Mouse (Mus musculus) adrenal gland, postnatal 0 days (tissue): ENCODE measurements around the gene Tsr3. TPM values are rescaled to one million over a fixed set of nuclear protein-coding genes. Genes with fewer than 3 reads are reported as not detected.

Experiments used
- microRNA-seq: library from miRNA; unstranded; fragments of <30 nt; microRNA quantifications from one replicate; pipeline ENCODE4, GENCODE M21; 2016; ENCODE audit warnings: borderline replicate concordance; ENCODE audit not compliant: insufficient number of aligned reads
- polyA plus RNA-seq: library from polyadenylated mRNA; unstranded; fragments of >200 nt; fragmentation: Nextera tagmentation; extraction: Ambion mirVana; gene quantifications from 2 replicates; pipeline ENCODE4 v1.2.1, GENCODE M21; 2015

The Tsr3 gene
- polyA plus RNA-seq, result 59.7 and 65.7 TPM in 2 replicates

GRCm38 (mm10) chr17:25239695-25240636 lies at the start of gene Tsr3, which contains the start of gene Gnptg:
Gene Tsr3, plus strand, starts transcription at chr17:25240170.
Gene Gnptg, minus strand, starts transcription at chr17:25240124.

GRCm38 (mm10) chr17:25256140-25256754 lies 16.3 kb downstream of the Tsr3 start, which contains the start of gene Baiap3:
Gene Baiap3, minus strand, starts transcription at chr17:25256364.

GRCm38 (mm10) chr17:25274571-25275346 lies 34.8 kb downstream of the Tsr3 start, which contains the start of gene Ube2i:
Gene Ube2i, minus strand, starts transcription at chr17:25274622.

Small RNAs within 50 kb of the gene (microRNA-seq; reads per million reads assigned to microRNA genes)
- 5.6 reads per million, percentile 8 among the genes with 10 or more reads in this experiment for gene Mir3547

Other genes starting within 250 kb of the Tsr3 start
- gene Cramp1l, start 224.4 kb upstream of the Tsr3 start, polyA plus RNA-seq, result 4.4 and 4.6 TPM in 2 replicates
- 9.8 and 14.3 TPM in 2 replicates for gene Ift140, start 224.1 kb upstream of the Tsr3 start, polyA plus RNA-seq
- gene Tmem204, start 156.6 kb upstream of the Tsr3 start, polyA plus RNA-seq, result 47.0 and 48.5 TPM in 2 replicates
- gene Telo2, start 124.2 kb upstream of the Tsr3 start, polyA plus RNA-seq, result 17.3 and 18.1 TPM in 2 replicates
- gene Ptx4, start 119.4 kb upstream of the Tsr3 start, polyA plus RNA-seq, result 0.17 and 0.25 TPM in 2 replicates
- 11.8 and 20.7 TPM in 2 replicates for gene Clcn7, start 106.8 kb upstream of the Tsr3 start, polyA plus RNA-seq
- 0.06 TPM in 1 of 2 replicates, not detected in the other for gene Ccdc154, start 77.7 kb upstream of the Tsr3 start, polyA plus RNA-seq
- gene Gm38655, start 64.7 kb upstream of the Tsr3 start, polyA plus RNA-seq, result 0.33 and 0.40 TPM in 2 replicates
- 34.5 and 37.5 TPM in 2 replicates for gene BC003965, start 55.6 kb upstream of the Tsr3 start, polyA plus RNA-seq
- gene Unkl, start 51.8 kb upstream of the Tsr3 start, polyA plus RNA-seq, result 6.8 and 7.2 TPM in 2 replicates
- gene Gnptg, start within 50 bp of the Tsr3 start, polyA plus RNA-seq, result 69.2 and 75.2 TPM in 2 replicates
- gene Baiap3, start 16.2 kb downstream of the Tsr3 start, polyA plus RNA-seq, result 7.5 and 11.9 TPM in 2 replicates
- 292 and 391 TPM in 2 replicates for gene Ube2i, start 34.5 kb downstream of the Tsr3 start, polyA plus RNA-seq
- 0.44 and 1.4 TPM in 2 replicates for gene Prss34, start 58.2 kb downstream of the Tsr3 start, polyA plus RNA-seq
- gene Prss28, start 68.5 kb downstream of the Tsr3 start, polyA plus RNA-seq, result 0.14 and 0.75 TPM in 2 replicates
- gene Prss29, start 78.5 kb downstream of the Tsr3 start, polyA plus RNA-seq, result not detected in 2 replicates
- 1.0 and 2.1 TPM in 2 replicates for gene Tpsab1, start 105.4 kb downstream of the Tsr3 start, polyA plus RNA-seq
- gene Tpsb2, start 126.1 kb downstream of the Tsr3 start, polyA plus RNA-seq, result 45.1 and 65.1 TPM in 2 replicates
- 0.68 and 1.3 TPM in 2 replicates for gene Tpsg1, start 129.1 kb downstream of the Tsr3 start, polyA plus RNA-seq
- gene Cacna1h, start 193.6 kb downstream of the Tsr3 start, polyA plus RNA-seq, result 4.6 and 7.3 TPM in 2 replicates
- 0.17 and 0.30 TPM in 2 replicates for gene Tekt4, start 214.4 kb downstream of the Tsr3 start, polyA plus RNA-seq